Mouse (Mus musculus): ENCODE data around the gene St8sia1. TPM values are rescaled to one million over a fixed set of nuclear protein-coding genes. Genes with fewer than 3 reads are reported as not detected.

St8sia1 gene
- total RNA-seq, 2 experiments from 2014 or later, result 30.6 to 33.2 TPM

DNA sequence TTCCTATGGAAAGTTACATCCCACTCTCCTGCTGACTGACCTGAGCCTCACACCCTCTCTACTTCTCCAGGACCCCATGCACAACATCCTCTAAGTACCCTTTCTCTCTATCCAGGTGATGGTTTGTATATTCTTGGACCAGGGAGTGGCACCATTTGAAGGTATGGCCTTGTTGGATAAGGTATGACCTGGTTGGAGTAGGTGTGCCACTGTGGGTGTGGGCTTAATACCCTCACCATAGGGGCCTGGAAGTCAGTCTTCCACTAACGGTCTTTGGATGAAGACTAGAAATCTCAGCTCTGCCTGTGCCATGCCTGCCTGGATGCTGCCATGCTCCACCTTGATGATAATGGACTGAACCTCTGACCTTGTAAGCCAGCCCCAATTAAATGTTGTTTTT lies 125.8 kb downstream of the St8sia1 start:
- DNase-seq (ENCODE audit: extremely low spot score in 1 of 2, low spot score in 1 of 2), result no peak

DNA sequence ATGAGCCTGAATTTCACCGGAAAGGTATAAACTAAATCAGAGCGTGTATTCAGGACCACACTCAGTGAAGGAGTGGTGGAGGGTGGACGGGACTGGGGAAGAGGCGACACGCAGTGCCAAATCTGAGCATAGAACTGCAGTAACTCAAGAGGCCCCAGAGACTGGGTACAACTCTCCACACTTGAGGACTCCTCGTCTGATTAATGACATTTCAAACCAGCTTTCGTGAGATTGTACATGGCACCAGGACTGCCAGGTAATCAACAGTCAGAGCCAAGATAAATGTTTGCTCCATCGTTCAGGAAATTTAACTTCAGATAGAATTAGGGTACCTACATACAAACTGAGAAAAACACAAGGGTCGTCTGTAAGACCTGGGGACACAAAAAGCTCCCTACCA lies 126.9 kb downstream of the St8sia1 start:
- no peak for DNase-seq (ENCODE audit: extremely low spot score in 1 of 2, low spot score in 1 of 2)

DNA sequence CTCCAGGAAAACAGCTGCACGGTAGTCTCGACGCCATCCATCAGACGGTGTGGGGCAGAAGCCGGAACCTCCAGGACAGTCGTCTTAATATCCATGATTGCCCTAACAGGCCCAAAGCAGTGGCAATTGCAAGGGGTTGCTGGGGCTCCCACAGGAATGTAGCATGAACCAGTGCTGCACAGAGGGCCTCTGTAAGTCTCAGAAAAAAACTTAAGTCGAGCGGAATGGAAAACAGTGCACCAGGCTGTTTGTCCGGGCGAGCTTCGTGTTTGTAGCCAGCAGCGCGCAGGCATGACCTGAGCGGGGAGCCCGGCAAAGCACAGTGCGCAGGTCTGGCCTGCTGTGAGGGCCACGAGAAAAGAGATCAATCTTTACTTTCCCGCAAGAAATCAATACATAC lies 128.5 kb downstream of the St8sia1 start:
- no peak for DNase-seq (ENCODE audit: extremely low spot score in 1 of 2, low spot score in 1 of 2)

DNA sequence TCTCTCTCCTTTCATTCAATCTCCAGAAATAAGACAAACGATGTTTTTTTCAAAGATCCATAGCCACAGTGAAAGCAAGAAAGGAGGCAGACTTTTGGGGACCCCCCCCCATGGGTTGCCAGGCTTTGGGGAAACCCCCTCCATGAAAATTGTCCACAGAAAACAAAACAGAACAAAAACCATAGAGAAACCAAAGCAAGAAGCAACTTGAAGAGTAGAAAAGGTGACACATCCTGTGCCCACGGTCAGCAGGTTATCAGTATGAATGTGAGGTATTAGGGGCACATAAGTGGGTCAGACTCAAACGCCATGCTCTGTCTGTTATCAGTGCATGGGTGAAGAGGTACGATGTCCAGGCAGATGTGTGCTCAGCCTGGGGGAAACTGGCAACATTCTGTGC lies 129.3 kb downstream of the St8sia1 start:
- DNase-seq (ENCODE audit: extremely low spot score in 1 of 2, low spot score in 1 of 2), result no peak

DNA sequence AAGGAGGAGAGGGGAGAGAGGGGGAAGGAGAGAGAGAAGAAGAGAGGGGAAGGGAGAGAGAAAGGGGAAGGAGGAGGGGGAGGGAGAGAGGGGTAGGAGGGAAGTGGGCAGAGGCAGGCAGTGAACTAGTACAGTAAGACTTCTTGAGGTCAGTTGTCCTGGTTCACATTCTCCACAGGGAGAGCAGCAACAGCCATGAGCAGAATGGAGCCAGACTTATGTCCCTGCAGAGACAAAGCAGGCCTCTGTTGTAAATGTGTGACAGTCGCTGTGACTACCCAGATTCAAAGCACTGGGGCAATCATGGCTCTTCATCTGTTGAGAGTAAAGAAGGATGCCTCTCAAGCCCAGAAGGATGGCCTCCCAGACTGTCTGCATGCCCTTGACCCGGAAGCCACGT lies 132.5 kb downstream of the St8sia1 start:
- DNase-seq (ENCODE audit: extremely low spot score in 1 of 2, low spot score in 1 of 2), result no peak

DNA sequence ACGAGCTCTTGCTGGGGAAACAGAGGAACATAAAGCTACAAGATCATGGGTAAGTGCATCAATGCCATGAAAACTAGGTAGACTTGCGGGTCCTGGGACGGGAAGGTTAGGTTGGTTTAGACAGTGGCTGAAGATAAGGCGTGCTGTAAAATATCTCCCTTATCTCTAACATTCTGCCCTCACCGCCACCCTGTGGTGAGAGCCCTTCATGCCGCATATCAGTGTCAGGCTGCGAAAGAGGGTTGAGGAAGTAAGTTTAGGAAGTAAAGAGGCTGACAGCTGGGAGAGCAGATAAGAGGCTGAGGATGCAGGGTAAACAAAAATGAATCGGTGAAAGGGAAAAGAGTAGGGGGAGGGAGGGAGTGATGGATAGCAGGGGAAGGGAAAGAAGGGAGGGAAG lies 133.0 kb downstream of the St8sia1 start:
- DNase-seq (ENCODE audit: extremely low spot score in 1 of 2, low spot score in 1 of 2), result no peak

DNA sequence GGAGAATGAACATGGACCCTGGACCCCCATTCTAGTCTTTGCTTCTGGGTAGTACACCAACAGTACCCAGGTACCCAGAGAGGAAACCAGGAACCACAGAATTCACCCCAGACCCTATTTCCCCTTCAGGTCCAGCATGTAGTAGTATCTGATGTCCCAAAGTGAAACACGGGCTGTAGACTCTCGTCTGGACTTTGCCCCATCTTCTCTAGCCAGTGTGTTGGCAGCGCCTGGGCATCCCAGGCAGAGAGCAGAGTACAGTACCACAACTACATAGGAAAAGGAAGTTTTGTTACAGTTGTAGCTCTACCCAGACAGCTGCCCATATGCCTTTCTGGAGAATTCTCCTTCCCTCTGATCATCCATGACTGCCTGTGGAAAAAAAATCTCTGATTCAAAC lies 134.0 kb downstream of the St8sia1 start:
- no peak for DNase-seq (ENCODE audit: extremely low spot score in 1 of 2, low spot score in 1 of 2)

DNA sequence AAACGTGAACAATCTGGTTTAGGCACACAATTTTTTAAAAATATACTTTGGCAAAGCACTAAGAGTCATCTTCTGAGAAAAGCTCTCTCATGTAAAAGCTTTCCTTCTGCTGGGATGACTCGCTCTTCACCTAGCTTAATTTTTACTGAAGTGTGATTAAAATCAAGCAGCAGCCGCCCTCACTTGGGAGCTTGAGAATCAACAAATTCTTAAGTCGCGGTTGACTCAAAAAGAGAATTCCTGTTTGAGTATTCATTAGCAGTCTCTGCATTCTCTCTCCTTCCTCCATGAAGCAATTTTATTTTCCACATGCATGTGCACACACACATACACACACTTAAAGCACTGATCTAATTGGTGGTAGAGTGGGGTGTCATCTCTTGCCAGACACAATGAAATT lies 138.8 kb downstream of the St8sia1 start:
- no peak for DNase-seq (ENCODE audit: extremely low spot score in 1 of 2, low spot score in 1 of 2)

DNA sequence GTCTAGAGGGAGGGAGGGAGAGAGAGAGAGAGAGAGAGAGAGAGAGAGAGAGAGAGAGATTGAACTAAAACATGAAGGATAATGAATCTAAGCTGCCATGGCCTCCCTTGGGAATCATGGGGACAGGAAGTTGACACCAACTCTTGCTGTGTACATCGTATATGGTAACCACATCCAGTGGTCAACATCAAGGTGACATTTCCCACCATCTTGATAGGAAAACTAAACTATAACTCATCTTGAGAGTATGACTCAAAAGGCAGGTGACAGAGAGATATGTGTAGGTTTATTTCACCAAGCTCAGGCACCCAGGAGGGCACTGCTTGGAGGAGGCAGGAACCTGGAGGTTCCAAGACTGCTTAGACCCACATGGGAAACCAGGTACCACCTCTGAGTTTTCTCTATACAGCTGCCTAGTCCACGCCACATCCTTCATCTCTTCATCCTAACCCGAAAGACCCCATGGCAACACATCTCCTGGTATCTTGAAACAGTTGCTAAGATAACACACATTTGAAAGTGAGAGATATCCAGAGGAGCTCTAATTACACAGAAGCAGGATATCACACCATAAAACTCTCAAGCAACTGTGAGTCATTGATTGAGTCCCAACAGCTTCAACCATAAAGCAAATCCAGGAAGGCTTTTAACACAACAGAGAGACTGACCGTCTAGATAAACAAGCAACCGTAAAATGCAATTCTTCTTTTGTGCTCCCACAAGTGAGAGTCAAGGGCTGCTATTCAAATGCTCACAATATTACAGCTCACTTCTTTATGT lies 141.1 kb downstream of the St8sia1 start:
- no peak for DNase-seq (ENCODE audit: extremely low spot score in 1 of 2, low spot score in 1 of 2)

DNA sequence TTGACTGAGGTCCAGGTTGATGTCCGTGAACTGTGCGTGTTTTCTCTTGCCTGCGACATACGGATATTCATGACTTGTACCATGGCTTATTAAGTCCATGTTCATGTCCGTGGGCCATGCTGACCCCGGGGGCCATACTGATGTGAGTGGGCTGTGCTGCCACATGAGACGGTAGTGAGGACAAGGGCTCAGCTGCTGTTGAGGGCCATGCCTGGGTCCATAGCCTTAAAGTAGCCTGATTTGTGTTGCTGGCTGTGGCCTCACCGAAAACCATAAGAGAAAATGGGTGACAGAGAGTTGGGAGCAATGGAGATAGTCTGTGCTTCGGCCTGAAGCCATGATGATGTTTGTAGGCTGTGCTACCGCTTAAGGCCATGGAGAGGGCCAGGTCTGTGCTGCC lies 145.9 kb downstream of the St8sia1 start:
- no peak for DNase-seq (ENCODE audit: extremely low spot score in 1 of 2, low spot score in 1 of 2)

DNA sequence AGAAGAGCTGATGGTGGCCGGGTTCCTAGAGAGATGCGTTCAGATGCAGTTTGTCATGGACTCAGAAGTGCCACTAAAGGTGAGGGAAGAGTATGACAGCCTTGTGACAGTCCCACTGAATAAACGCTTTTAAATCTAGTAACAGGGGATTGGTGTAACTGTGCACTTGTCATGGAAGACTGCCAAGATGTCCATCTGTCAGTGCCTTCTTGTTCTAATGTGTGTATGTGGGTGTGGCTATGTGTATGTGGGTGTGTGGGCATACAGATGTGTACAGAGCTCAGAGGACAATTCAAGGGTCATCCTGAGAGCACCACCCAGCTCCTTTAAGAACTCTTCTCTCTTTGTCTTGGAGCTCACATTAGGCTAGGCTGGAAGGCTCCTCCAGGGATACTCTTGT lies 148.7 kb downstream of the St8sia1 start:
- no peak for DNase-seq (ENCODE audit: extremely low spot score in 1 of 2, low spot score in 1 of 2)

DNA sequence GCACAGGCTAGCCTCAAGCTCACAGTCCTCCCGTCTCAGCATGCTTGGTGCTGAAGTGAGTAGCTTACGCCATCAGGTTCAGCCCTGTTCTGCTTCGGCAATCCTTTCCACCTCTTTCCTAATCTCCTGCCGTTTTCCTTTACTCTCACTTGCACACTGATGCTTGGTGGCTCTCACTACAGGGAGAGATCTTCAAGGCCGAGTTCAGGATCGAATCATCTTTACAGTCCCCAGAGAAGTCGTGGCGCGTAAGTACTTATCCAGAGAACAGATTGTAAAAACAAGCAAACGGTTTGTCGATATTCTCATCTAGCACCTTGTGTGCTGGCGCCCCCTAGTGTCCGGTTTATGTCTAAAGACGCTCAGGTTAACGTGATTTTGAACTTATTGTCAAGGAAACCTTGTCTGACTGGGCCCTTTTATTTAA lies 149.7 kb downstream of the St8sia1 start:
- peak; percentile 84 to 97 for DNase-seq (ENCODE audit: extremely low spot score in 1 of 2, low spot score in 1 of 2)

DNA sequence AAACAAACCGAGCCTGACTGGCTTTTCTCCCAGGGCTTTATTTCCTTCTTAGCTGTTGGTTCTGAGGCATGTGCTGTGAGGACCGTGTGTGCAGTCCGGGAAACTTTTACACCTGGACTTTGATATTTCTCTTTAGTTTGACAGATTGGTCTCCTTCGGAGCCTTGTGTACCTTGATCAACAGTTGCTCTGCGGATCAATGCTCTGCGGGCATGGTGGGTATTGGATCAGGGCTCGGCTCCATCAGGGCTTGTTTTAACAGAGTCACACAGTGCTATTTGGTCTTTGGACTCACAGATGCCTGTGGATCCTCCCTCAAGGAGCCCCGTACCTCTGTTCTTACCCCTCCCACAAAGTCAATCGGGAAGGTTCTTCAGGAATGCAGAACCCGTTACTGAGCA lies 150.2 kb downstream of the St8sia1 start:
- DNase-seq (ENCODE audit: extremely low spot score in 1 of 2, low spot score in 1 of 2), result no peak

DNA sequence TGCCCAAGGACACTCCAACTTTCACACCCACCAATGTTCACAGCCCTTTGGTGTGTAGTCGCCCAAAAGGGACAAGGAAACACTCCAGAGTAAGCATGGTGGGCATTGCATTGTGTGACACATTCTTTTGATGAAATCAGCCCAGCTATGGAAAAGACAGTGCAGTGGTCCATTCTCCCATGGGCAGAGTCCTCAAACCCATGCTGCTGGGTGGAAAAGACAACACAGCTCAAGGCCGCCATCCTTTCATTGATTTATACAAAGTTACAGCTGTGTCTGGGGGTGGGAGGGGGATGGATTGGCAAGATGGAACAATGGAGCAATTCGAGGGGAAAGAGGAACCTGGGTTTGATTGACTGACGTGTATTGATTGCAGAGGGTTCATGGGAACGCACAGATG lies 151.3 kb downstream of the St8sia1 start:
- no peak for DNase-seq (ENCODE audit: extremely low spot score in 1 of 2, low spot score in 1 of 2)

DNA sequence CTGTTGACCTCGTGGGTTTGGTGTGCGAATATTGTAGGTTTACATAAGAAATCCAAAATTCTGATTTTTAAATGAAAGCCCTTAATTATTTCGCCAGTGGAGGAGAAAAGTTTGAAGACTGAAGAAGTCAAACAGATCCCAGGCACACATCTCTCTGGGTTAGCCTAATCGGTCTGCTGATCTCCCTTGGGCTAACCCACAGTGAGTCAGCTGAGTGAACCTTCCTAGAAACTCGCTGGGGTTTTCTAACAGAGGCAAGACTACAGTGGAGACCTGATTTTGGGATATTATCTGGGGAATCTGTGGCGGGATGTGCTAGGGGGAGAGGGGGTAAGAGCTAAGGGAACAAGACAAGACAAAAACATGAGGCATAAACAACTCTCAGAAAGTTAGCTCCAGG lies 154.0 kb downstream of the St8sia1 start:
- DNase-seq (ENCODE audit: extremely low spot score in 1 of 2, low spot score in 1 of 2), result no peak

DNA sequence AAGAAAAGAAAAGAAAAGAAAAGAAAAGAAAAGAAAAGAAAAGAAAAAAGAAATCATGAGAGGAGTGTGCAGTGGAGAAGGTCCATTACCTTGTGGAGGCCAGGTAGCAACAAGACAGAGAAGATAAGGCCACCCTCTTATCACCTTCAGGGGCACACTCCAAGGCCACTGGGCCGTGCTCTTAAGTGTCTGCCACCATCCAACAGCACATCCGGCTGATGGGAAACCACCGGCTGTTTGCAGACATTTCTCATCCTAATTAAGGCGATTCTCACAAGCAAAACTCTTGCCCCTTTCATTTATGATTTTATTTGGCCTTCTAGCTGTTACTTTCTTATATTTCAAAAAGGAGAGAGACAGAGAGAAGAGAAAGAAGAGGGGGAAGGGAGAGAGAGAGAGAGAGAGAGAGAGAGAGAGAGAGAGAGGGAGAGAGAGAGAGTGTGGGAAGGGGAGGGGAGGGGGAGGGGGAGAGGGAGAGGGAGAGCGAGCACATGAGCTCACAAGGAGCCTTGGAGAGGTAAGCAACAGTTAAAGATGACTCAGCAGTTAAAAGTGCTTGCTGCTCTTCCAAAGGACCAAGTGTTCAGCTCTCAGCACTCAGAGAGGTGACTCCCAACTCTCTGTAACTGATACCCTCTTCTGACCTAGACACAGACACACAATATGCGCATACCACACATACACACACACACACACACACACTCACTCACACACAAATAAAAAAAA lies 154.7 kb downstream of the St8sia1 start:
- DNase-seq (ENCODE audit: extremely low spot score in 1 of 2, low spot score in 1 of 2), result no peak

DNA sequence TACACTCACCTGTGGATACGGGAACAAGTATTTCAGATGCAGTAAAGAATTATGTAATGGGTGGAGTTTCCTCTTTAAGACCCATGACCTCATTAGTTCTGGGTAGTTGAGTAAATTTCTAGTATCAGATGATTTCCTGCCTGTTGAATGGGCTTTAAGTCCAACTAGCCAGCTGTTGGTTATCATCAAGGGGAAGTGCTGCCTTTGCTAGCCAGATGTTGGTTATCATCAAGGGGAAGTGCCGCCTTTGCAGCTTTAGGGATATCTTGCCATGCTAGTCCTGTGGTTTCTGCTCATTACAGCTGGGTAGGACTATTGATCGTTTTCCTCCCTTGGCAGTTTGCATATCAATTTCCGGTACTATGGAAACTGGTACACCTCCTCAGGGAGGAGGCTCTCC lies 157.9 kb downstream of the St8sia1 start:
- no peak for DNase-seq (ENCODE audit: extremely low spot score in 1 of 2, low spot score in 1 of 2)

DNA sequence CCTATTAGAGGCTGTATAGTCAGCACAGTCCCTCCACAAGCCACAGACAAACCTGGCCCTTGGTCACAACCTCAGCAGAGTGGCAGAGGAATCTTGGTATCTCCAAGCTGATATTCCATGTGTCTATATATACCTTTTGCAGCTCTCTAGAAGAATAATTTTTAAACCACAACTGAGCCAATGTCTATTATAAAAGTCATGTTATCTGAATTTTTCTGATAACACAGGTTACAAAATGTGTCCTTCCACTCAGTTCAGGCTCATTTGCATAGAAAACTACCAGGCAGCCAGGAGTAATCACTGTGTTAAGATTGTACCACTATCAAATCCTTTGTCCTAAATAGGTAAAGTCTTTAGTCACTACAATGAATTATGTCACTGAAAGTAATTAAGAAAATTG lies 159.8 kb downstream of the St8sia1 start, which contains the start of gene Sult6b2:
Gene Sult6b2 (minus strand): TSS at position 101 of the 400 bp plus-strand sequence.
- DNase-seq (ENCODE audit: extremely low spot score in 1 of 2, low spot score in 1 of 2), result no peak

DNA sequence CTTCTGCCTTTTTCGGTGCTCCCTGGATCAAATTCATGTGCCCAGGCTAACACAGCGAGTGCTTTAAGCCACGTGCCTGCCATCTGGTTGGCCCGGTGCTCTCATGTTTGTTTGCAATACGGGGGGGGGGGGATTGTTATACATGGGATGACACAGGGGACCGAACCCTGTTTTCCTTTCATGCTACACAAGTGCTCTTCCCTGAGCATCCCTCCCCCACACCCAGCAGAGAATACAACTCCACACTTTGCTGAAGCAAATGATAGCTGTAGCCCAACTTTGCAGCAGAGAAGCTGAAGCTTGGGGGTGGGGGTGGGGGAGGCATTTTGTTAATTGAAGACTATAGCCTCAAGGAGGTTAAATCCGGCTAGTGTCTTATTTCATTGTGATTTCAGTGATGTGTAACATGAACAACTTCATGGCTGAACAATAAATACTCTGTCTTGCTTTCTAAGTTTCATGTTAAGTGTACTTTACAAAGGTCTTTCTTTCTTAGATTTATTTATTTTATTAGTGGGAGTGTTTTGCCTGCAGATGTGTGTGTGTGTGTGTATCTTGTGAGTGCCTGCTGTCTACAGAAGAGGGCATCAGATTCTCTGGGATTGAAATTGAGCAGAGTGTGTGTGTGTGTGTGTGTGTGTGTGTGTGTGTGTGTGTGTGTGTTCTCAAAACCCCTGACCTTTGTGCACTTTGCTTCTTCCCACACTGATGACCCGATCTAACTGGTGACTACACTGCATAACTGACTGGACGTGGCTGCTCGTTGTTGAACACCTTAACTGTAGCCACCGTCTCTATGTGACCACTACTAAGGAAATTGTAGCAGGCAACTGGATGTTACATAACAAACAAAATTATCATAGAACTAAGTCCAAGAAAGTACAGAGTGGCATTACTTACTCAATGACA lies 161.4 kb downstream of the St8sia1 start:
- no peak for DNase-seq (ENCODE audit: extremely low spot score in 1 of 2, low spot score in 1 of 2)

DNA sequence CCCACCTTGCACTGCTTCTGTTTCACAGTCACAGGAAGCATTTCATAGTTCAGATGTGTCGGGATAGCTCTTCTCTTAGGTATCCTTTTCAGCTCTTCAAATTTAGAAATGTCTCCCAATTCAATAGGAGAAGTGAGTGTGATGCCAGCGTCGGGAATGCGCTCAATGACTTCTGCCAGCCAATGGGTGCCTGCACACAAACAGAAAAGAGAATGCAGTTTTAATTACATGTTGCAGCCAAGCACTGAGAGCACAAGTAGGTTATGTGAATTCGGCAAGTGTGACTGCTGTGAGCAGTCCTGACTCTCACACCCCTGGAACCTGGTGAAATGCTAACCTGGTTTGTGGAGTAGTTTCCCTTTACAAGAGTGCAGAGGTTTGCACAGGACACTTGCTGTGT lies 162.6 kb downstream of the St8sia1 start:
- no peak for DNase-seq (ENCODE audit: extremely low spot score in 1 of 2, low spot score in 1 of 2)

Measured in layer of hippocampus, postnatal 25 days (tissue).